Mouse (Mus musculus): ENCODE measurements around the gene Lamtor1. TPM values are rescaled to one million over a fixed set of nuclear protein-coding genes. Genes with fewer than 3 reads are reported as not detected.
"Not testable (repeated sequence)": the region's sequence is repeated elsewhere in the genome, so short reads cannot be mapped to it uniquely, and the experiment has no call there.

Gene Lamtor1
- total and polyA plus RNA-seq, 2 experiments from 2014 or later: 126 to 149 TPM

DNA sequence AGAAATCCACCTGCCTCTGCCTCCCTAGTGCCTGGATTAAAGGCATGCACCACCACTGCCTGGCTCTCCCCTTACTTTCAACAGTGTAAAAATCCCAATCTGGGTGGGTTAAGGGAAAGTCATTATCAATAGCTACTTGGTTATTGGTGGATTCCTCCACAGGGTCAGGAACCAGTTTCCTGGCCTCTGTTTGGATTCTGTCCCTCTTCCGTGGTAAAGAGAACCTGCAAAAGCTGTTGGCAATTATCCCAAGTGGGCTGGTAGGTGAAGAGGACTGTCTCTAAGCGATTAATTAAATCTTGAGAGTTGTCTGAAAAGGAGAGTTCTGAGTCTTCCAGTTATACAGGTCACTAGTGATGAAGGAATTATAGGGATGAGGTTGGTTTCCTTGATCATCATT, 32.6 kb downstream of the Lamtor1 start:
- TF ChIP-seq CTCF (IDR thresholded peaks at IDR 0.05; ENCODE audit: low read depth) (no peak), EP300 (IDR thresholded peaks at IDR 0.05; ENCODE audit: low read depth) (no peak)
- H3K27ac ChIP-seq (ENCODE audit: low read depth): no peak overlapping the region
- no peak overlapping the region for H3K4me3 ChIP-seq (ENCODE audit: low read depth, low read length)
- ATAC-seq (ENCODE audit: insufficient read depth, low read depth) (no peak), DNase-seq (ENCODE audit: low spot score) (no peak)
- 56% methylated on average over 2 of the region's 2 CpGs for WGBS
- H3K9me3 ChIP-seq (replicated peaks; ENCODE audit: control insufficient read depth, low read length): no peaks in the 10 kb centered on the region
- no peak overlapping the region for H3K9ac ChIP-seq (replicated peaks; ENCODE audit: low read depth, low read length)
- H3K4me2 ChIP-seq (ENCODE audit: low read depth, low read length): no peak overlapping the region
- no peaks in the 10 kb centered on the region for H3K27me3 ChIP-seq (ENCODE audit: control insufficient read depth, insufficient read depth, low read length)
- no peaks in the 10 kb centered on the region; the same call in 1 of the 2 replicates for H3K36me3 ChIP-seq (replicated peaks; ENCODE audit: control insufficient read depth, insufficient read depth, low read length)
- peaks cover 9% of the 10 kb centered on the region for H3K4me1 ChIP-seq (ENCODE audit: control insufficient read depth, insufficient read depth)

- ATAC-seq (ENCODE audit: insufficient read depth, low read depth): no peak
- Histone ChIP-seq H3K27ac (ENCODE audit: low read depth) (no peak overlapping the region), H3K36me3 (replicated peaks; ENCODE audit: control insufficient read depth, insufficient read depth, low read length) (no peaks in the 10 kb centered on the region; the same call in 1 of the 2 replicates), H3K4me1 (ENCODE audit: control insufficient read depth, insufficient read depth) (peaks cover 4% of the 10 kb centered on the region; the same call in 1 of the 2 replicates), H3K27me3 (ENCODE audit: control insufficient read depth, insufficient read depth, low read length) (no peaks in the 10 kb centered on the region), H3K4me2 (ENCODE audit: low read depth, low read length) (no peak overlapping the region), H3K9ac (replicated peaks; ENCODE audit: low read depth, low read length) (no peak overlapping the region), H3K4me3 (ENCODE audit: low read depth, low read length) (no peak overlapping the region), H3K9me3 (replicated peaks; ENCODE audit: control insufficient read depth, low read length) (no peaks in the 10 kb centered on the region)
- TF ChIP-seq EP300 (IDR thresholded peaks at IDR 0.05; ENCODE audit: low read depth): no peak
- WGBS: 89% methylated on average over 4 of the region's 4 CpGs
- no peak for DNase-seq (ENCODE audit: low spot score)
Measured at GRCm38 (mm10) chr7:101939758-101940157, 34.1 kb downstream of the Lamtor1 start.

DNA sequence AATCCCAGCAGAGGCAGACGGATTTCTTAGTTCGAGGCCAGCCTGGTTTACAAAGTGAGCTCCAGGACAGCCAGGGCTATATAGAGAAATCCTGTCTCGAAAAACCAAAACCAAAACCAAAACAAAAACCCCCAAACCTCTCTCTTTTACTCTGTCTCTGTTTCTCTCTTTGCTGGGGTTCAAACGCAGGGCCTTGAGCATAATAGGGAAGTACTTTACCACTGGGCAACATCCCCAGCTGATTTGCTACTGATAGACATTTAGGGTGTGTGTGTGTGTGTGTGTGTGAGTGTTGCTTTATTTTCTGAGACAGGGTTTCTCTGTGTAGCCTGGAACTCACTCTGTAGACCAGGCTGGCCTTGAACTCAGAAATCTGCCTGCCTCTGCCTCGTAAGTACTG, 43.3 kb downstream of the Lamtor1 start:
- not testable (repeated sequence) for H3K4me3 ChIP-seq (ENCODE audit: low read depth, low read length); H3K27ac ChIP-seq (ENCODE audit: low read depth); H3K4me2 ChIP-seq (ENCODE audit: low read depth, low read length); DNase-seq (ENCODE audit: low spot score); H3K9ac ChIP-seq (replicated peaks; ENCODE audit: low read depth, low read length); H3K27me3 ChIP-seq (ENCODE audit: control insufficient read depth, insufficient read depth, low read length); H3K36me3 ChIP-seq (replicated peaks; ENCODE audit: control insufficient read depth, insufficient read depth, low read length); H3K9me3 ChIP-seq (replicated peaks; ENCODE audit: control insufficient read depth, low read length); ATAC-seq (ENCODE audit: insufficient read depth, low read depth); H3K4me1 ChIP-seq (ENCODE audit: control insufficient read depth, insufficient read depth)
- WGBS: 87% methylated on average over 5 of the region's 5 CpGs

GRCm38 (mm10) chr7:101951648-101952047, 45.9 kb downstream of the Lamtor1 start:
- no peak for TF ChIP-seq EP300 (IDR thresholded peaks at IDR 0.05; ENCODE audit: low read depth)
- TF ChIP-seq CTCF (IDR thresholded peaks at IDR 0.05; ENCODE audit: low read depth): no peak
- DNase-seq (ENCODE audit: low spot score) (no peak), ATAC-seq (ENCODE audit: insufficient read depth, low read depth) (no peak)
- WGBS: 68% methylated on average over 1 of the region's 1 CpGs
- Histone ChIP-seq H3K9ac (replicated peaks; ENCODE audit: low read depth, low read length) (no peak overlapping the region), H3K4me3 (ENCODE audit: low read depth, low read length) (no peak overlapping the region), H3K36me3 (replicated peaks; ENCODE audit: control insufficient read depth, insufficient read depth, low read length) (no peaks in the 10 kb centered on the region), H3K4me2 (ENCODE audit: low read depth, low read length) (no peak overlapping the region), H3K4me1 (ENCODE audit: control insufficient read depth, insufficient read depth) (no peaks in the 10 kb centered on the region), H3K27me3 (ENCODE audit: control insufficient read depth, insufficient read depth, low read length) (no peaks in the 10 kb centered on the region), H3K27ac (ENCODE audit: low read depth) (no peak overlapping the region), H3K9me3 (replicated peaks; ENCODE audit: control insufficient read depth, low read length) (no peaks in the 10 kb centered on the region)

- no peak overlapping the region for H3K4me3 ChIP-seq (ENCODE audit: low read depth, low read length)
- H3K9me3 ChIP-seq (replicated peaks; ENCODE audit: control insufficient read depth, low read length): no peaks in the 10 kb centered on the region
- WGBS: 47% methylated on average over 2 of the region's 2 CpGs
- ATAC-seq (ENCODE audit: insufficient read depth, low read depth) (no peak), DNase-seq (ENCODE audit: low spot score) (no peak)
- TF ChIP-seq CTCF (IDR thresholded peaks at IDR 0.05; ENCODE audit: low read depth) (no peak), EP300 (IDR thresholded peaks at IDR 0.05; ENCODE audit: low read depth) (no peak)
- no peaks in the 10 kb centered on the region for H3K4me1 ChIP-seq (ENCODE audit: control insufficient read depth, insufficient read depth)
- H3K4me2 ChIP-seq (ENCODE audit: low read depth, low read length): no peak overlapping the region
- H3K36me3 ChIP-seq (replicated peaks; ENCODE audit: control insufficient read depth, insufficient read depth, low read length): no peaks in the 10 kb centered on the region
- no peaks in the 10 kb centered on the region for H3K27me3 ChIP-seq (ENCODE audit: control insufficient read depth, insufficient read depth, low read length)
- H3K27ac ChIP-seq (ENCODE audit: low read depth): 0 out of 2 replicates have a peak overlapping the region, but pooled peaks have one; percentile 4
- no peak overlapping the region for H3K9ac ChIP-seq (replicated peaks; ENCODE audit: low read depth, low read length)
Measured at GRCm38 (mm10) chr7:101952098-101952497, 46.4 kb downstream of the Lamtor1 start.

DNA sequence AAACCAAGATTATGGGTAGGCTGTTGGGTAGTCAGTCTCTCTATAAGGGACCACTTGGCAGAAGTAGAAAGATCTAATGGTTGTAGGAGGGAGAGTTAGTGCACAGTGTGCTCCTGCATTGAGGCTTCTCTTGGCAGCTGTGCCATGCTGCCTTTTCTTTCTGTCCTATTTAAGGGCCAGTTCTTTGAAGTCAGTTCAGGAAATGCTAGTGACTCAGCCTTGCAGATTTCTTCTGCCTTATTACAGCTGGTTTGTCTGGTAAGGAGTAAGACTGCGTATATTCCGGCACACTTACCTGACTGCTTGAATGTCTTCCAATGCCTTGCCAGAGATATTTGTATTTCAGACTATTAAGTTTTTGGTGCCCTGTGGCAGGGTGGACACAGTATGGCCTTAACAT, 48.5 kb downstream of the Lamtor1 start:
- no peaks in the 10 kb centered on the region for H3K4me1 ChIP-seq (ENCODE audit: control insufficient read depth, insufficient read depth)
- H3K27ac ChIP-seq (ENCODE audit: low read depth): no peak overlapping the region
- no peaks in the 10 kb centered on the region for H3K36me3 ChIP-seq (replicated peaks; ENCODE audit: control insufficient read depth, insufficient read depth, low read length)
- H3K4me2 ChIP-seq (ENCODE audit: low read depth, low read length): no peak overlapping the region
- H3K9ac ChIP-seq (replicated peaks; ENCODE audit: low read depth, low read length): no peak overlapping the region
- H3K9me3 ChIP-seq (replicated peaks; ENCODE audit: control insufficient read depth, low read length): no peaks in the 10 kb centered on the region
- no peak overlapping the region for H3K4me3 ChIP-seq (ENCODE audit: low read depth, low read length)
- ATAC-seq (ENCODE audit: insufficient read depth, low read depth): no peak
- no peak for DNase-seq (ENCODE audit: low spot score)
- WGBS: 82% methylated on average over 2 of the region's 2 CpGs
- TF ChIP-seq CTCF (IDR thresholded peaks at IDR 0.05; ENCODE audit: low read depth): no peak
- no peak for TF ChIP-seq EP300 (IDR thresholded peaks at IDR 0.05; ENCODE audit: low read depth)
- H3K27me3 ChIP-seq (ENCODE audit: control insufficient read depth, insufficient read depth, low read length): no peaks in the 10 kb centered on the region
